Mouse (Mus musculus) midbrain, embryonic 14.5 days (tissue): Measurements from ENCODE around the gene Olfr830. TPM values are rescaled to one million over a fixed set of nuclear protein-coding genes. Genes with fewer than 3 reads are reported as not detected.
"Not testable (repeated sequence)": the region's sequence is repeated elsewhere in the genome, so short reads cannot be mapped to it uniquely, and the experiment has no call there.

Source experiments
- ATAC-seq: fragments of 200-750 bp; cut with Nextera tagmentation; 2 replicates; pipeline ENCODE4 v1.8.0; 2017; ENCODE audit warnings: moderate number of reproducible peaks, moderate library complexity; ENCODE audit not compliant: low FRiP score, low TSS enrichment
- DNase-seq: peaks from one replicate; pipeline ENCODE4 v3.0.0-alpha.2; 2015
- H3K27ac ChIP-seq: fragments of 300-500 bp; sonication (generic); replicated peaks from 2 replicates; pipeline ENCODE4 v1.5.1; 2014; ENCODE audit warnings: mild to moderate bottlenecking, low read depth, low read length, moderate library complexity
- H3K27me3 ChIP-seq: fragments of 300-500 bp; sonication (generic); 2 replicates; pipeline ENCODE4 v1.6.1; 2014; ENCODE audit warnings: low read length, control low read depth, mixed read lengths; ENCODE audit not compliant: control insufficient read depth, insufficient read depth
- H3K36me3 ChIP-seq: fragments of 300-500 bp; sonication (generic); 2 replicates; pipeline ENCODE4 v1.6.1; 2014; ENCODE audit warnings: low read length, control low read depth; ENCODE audit not compliant: control insufficient read depth, insufficient read depth
- H3K4me1 ChIP-seq: fragments of 300-500 bp; sonication (generic); 2 replicates; pipeline ENCODE4 v1.6.1; 2014; ENCODE audit warnings: mild to moderate bottlenecking, antibody characterized with exemption, low read length, control low read depth; ENCODE audit not compliant: control insufficient read depth, insufficient read depth
- H3K4me2 ChIP-seq: fragments of 300-500 bp; sonication (generic); 2 replicates; pipeline ENCODE4 v1.6.1; 2014; ENCODE audit warnings: mild to moderate bottlenecking, low read length, moderate library complexity
- H3K4me3 ChIP-seq: fragments of 300-500 bp; sonication (generic); replicated peaks from 2 replicates; pipeline ENCODE4 v1.5.1; 2014; ENCODE audit warnings: low read depth, low read length
- H3K9ac ChIP-seq: fragments of 300-500 bp; sonication (generic); replicated peaks from 2 replicates; pipeline ENCODE4 v1.6.1; 2014; ENCODE audit warnings: mild to moderate bottlenecking, low read length, moderate library complexity
- H3K9me3 ChIP-seq: fragments of 300-500 bp; sonication (generic); 2 replicates; pipeline ENCODE4 v1.6.1; 2016; ENCODE audit warnings: low read length, control low read depth, mixed read lengths; ENCODE audit not compliant: control insufficient read depth
- WGBS: fragments of 180-500 bp; shearing (Covaris S2); extraction: QIAGEN DNeasy Blood & Tissue Kit; methylation state at CpG from one replicate; pipeline ENCODE4 v1.1.7; 2014; 5-methylcytosine and 5-hydroxymethylcytosine counted together
- polyA plus RNA-seq: library from polyadenylated mRNA; unstranded; fragments of >200 nt; fragmentation: Nextera tagmentation; extraction: Ambion mirVana; gene quantifications from 2 replicates; pipeline ENCODE4 v1.2.1, GENCODE M21; 2014

The Olfr830 gene
- polyA plus RNA-seq, result not detected in 2 replicates

DNA sequence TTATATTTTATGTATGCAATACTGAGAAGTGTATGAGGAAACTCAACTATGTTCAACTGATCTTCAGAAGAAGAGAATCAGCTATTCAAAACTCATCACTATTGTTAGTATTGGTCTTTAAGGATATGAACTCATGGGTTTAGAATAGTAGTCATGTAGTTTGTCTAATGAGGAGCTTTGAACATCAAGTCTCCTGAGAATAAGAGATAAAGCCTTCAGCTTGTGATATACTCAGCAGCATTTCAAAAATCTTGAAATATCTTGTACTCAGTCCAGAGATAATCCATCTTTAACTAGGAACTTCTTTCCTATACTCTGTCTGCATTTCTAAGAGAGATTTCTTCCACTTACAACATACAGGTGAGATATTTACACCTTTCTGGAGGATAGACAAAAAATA lies at the start of gene Olfr830:
Gene Olfr830, plus strand, starts transcription at position 301 of the 400 bp plus-strand sequence.
- H3K4me1 ChIP-seq, result no peaks in the 10 kb centered on the region
- no peaks in the 10 kb centered on the region for H3K36me3 ChIP-seq
- no peaks in the 10 kb centered on the region for H3K9me3 ChIP-seq
- ATAC-seq, result no peak
- H3K27ac ChIP-seq, result no peak within 1 kb of the TSS
- no peak within 1 kb of the TSS for H3K4me2 ChIP-seq
- no peak within 1 kb of the TSS for H3K4me3 ChIP-seq
- no peaks in the 10 kb centered on the region for H3K27me3 ChIP-seq
- DNase-seq, result no peak
- no peak within 1 kb of the TSS for H3K9ac ChIP-seq

- no peaks in the 10 kb centered on the region for H3K4me1 ChIP-seq
- ATAC-seq (no peak), DNase-seq (no peak)
- no peak within 1 kb of the TSS for H3K4me2 ChIP-seq
- no peak within 1 kb of the TSS for H3K27ac ChIP-seq
- WGBS, result 51% methylated on average over 1 of the region's 1 CpGs
- no peak within 1 kb of the TSS for H3K4me3 ChIP-seq
- no peaks in the 10 kb centered on the region for H3K27me3 ChIP-seq
- H3K9me3 ChIP-seq, result 0 out of 2 replicates have a peak, but pooled peaks cover 4% of the 10 kb centered on the region
- H3K36me3 ChIP-seq, result no peaks in the 10 kb centered on the region
- H3K9ac ChIP-seq, result no peak within 1 kb of the TSS
Observed at GRCm38 (mm10) chr9:18854633-18855032, 19.9 kb upstream of the Olfr830 start, which contains the start of gene Olfr829. Gene Olfr829, plus strand, starts transcription at chr9:18854933.

- not testable (repeated sequence) for H3K27me3 ChIP-seq, H3K9ac ChIP-seq, DNase-seq, H3K27ac ChIP-seq, H3K4me1 ChIP-seq, H3K4me2 ChIP-seq, ATAC-seq, H3K4me3 ChIP-seq, H3K36me3 ChIP-seq, H3K9me3 ChIP-seq
- WGBS, result 75% methylated on average over 2 of the region's 2 CpGs
Observed at GRCm38 (mm10) chr9:18907699-18908098, 33.2 kb downstream of the Olfr830 start.

DNA sequence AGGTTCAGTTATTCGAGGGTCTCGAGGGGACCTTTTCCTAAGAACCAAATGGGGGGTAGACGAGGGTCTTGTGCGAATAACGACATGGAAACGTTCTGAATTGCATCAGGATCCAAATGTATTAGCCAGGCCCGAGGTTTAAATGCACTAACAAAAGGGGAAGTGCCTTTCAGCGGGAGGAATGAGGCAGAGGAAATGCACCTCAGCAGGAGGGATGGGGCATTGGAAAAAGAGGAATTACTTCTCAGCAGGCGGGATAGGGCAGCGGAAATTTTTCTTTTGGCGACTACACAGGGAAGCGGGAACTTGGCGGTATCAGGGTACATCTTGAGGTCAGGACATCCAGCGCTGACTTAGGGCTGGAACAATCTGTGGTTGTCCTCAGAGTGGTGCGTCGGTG lies 53.4 kb downstream of the Olfr830 start:
- not testable (repeated sequence) for DNase-seq, H3K4me3 ChIP-seq, H3K4me2 ChIP-seq, H3K9ac ChIP-seq, H3K4me1 ChIP-seq, H3K27ac ChIP-seq, ATAC-seq, H3K9me3 ChIP-seq, H3K27me3 ChIP-seq, H3K36me3 ChIP-seq
- WGBS, result 88% methylated on average over 15 of the region's 16 CpGs

Other genes starting within 250 kb of the Olfr830 start
- not detected in 2 replicates for gene Muc16, start 200.2 kb upstream of the Olfr830 start, polyA plus RNA-seq
- gene Olfr24, start 110.7 kb upstream of the Olfr830 start, polyA plus RNA-seq, result not detected in 2 replicates
- not detected in 2 replicates for gene Olfr828, start 55.2 kb upstream of the Olfr830 start, polyA plus RNA-seq
- gene Olfr829, start 19.8 kb upstream of the Olfr830 start, polyA plus RNA-seq, result not detected in 2 replicates
- not detected in 2 replicates for gene Olfr832, start 62.4 kb downstream of the Olfr830 start, polyA plus RNA-seq
- not detected in 2 replicates for gene Olfr834, start 113.3 kb downstream of the Olfr830 start, polyA plus RNA-seq
- not detected in 2 replicates for gene Olfr835, start 158.0 kb downstream of the Olfr830 start, polyA plus RNA-seq
- gene Olfr836, start 245.7 kb downstream of the Olfr830 start, polyA plus RNA-seq, result not detected in 2 replicates